Mouse (Mus musculus) neural tube, embryonic 12.5 days (tissue): ENCODE results near the gene Spsb1. TPM values are rescaled to one million over a fixed set of nuclear protein-coding genes. Genes with fewer than 3 reads are reported as not detected.

Experiments
- ATAC-seq: fragments of 200-750 bp; cut with Nextera tagmentation; 2 replicates; pipeline ENCODE4 v1.8.0; 2017; ENCODE audit warnings: low read depth, mild to moderate bottlenecking, moderate TSS enrichment, moderate library complexity; ENCODE audit not compliant: low FRiP score
- H3K27ac ChIP-seq: fragments of 300-500 bp; sonication (generic); 2 replicates; pipeline ENCODE4 v1.5.1; 2016
- H3K27me3 ChIP-seq: fragments of 300-500 bp; sonication (generic); replicated peaks from 2 replicates; pipeline ENCODE4 v1.6.1; 2016; ENCODE audit warnings: mild to moderate bottlenecking
- H3K36me3 ChIP-seq: fragments of 300-500 bp; sonication (generic); 2 replicates; pipeline ENCODE4 v1.6.1; 2016; ENCODE audit warnings: mild to moderate bottlenecking
- H3K4me1 ChIP-seq: fragments of 300-500 bp; sonication (generic); 2 replicates; pipeline ENCODE4 v1.6.1; 2016
- H3K4me2 ChIP-seq: fragments of 300-500 bp; sonication (generic); replicated peaks from 2 replicates; pipeline ENCODE4 v1.6.1; 2016; ENCODE audit warnings: mild to moderate bottlenecking
- H3K4me3 ChIP-seq: fragments of 300-500 bp; sonication (generic); 2 replicates; pipeline ENCODE4 v1.5.1; 2016
- H3K9ac ChIP-seq: fragments of 300-500 bp; sonication (generic); 2 replicates; pipeline ENCODE4 v1.6.1; 2016; ENCODE audit warnings: mild to moderate bottlenecking
- H3K9me3 ChIP-seq: fragments of 300-500 bp; sonication (generic); 2 replicates; pipeline ENCODE4 v1.6.1; 2016; ENCODE audit warnings: mild to moderate bottlenecking
- WGBS: fragments of 180-500 bp; shearing (Covaris S2); methylation state at CpG from one replicate; pipeline ENCODE4 v1.1.7; 2016; 5-methylcytosine and 5-hydroxymethylcytosine counted together
- polyA plus RNA-seq: library from polyadenylated mRNA; unstranded; fragments of >200 nt; fragmentation: Nextera tagmentation; extraction: Ambion mirVana; gene quantifications from 2 replicates; pipeline ENCODE4 v1.2.1, GENCODE M21; 2016

The Spsb1 gene
- polyA plus RNA-seq, 1 experiment from 2014 or later = 17.3 TPM

- 81% methylated on average over 8 of the region's 8 CpGs for WGBS
- no peaks in the 10 kb centered on the region for H3K9me3 ChIP-seq
- no peaks in the 10 kb centered on the region for H3K4me1 ChIP-seq
- H3K4me3 ChIP-seq = no peak overlapping the region
- H3K9ac ChIP-seq = no peak overlapping the region
- no peaks in the 10 kb centered on the region for H3K36me3 ChIP-seq
- no peak for ATAC-seq
- H3K4me2 ChIP-seq = no peak overlapping the region
- no peaks in the 10 kb centered on the region for H3K27me3 ChIP-seq
- no peak overlapping the region for H3K27ac ChIP-seq
Measured at GRCm38 (mm10) chr4:149964285-149964684, 9.4 kb upstream of the Spsb1 start.

- Histone ChIP-seq H3K9me3 (no peaks in the 10 kb centered on the region), H3K4me2 (no peak overlapping the region), H3K9ac (no peak overlapping the region), H3K4me3 (no peak overlapping the region), H3K36me3 (no peaks in the 10 kb centered on the region), H3K27me3 (peaks cover 15% of the 10 kb centered on the region), H3K27ac (no peak overlapping the region), H3K4me1 (no peaks in the 10 kb centered on the region)
- no peak for ATAC-seq
- 92% methylated on average over 7 of the region's 7 CpGs for WGBS
Measured at GRCm38 (mm10) chr4:149960391-149960790, 5.5 kb upstream of the Spsb1 start.

GRCm38 (mm10) chr4:149959816-149960215 is 5.0 kb upstream of the Spsb1 start:
- H3K4me2 ChIP-seq = no peak overlapping the region
- H3K4me1 ChIP-seq = no peaks in the 10 kb centered on the region
- 59% methylated on average over 10 of the region's 10 CpGs for WGBS
- H3K27ac ChIP-seq = no peak overlapping the region
- H3K27me3 ChIP-seq = peaks cover 15% of the 10 kb centered on the region
- H3K9me3 ChIP-seq = no peaks in the 10 kb centered on the region
- no peak overlapping the region for H3K9ac ChIP-seq
- ATAC-seq = no peak
- H3K36me3 ChIP-seq = no peaks in the 10 kb centered on the region
- no peak overlapping the region for H3K4me3 ChIP-seq

- WGBS = 7% methylated on average over 5 of the region's 5 CpGs
- no peak for ATAC-seq
- H3K27ac ChIP-seq = no peak overlapping the region
Measured at GRCm38 (mm10) chr4:149958566-149958965, 3.7 kb upstream of the Spsb1 start.

GRCm38 (mm10) chr4:149956048-149956447 is 1.2 kb upstream of the Spsb1 start:
- no peak overlapping the region for H3K27ac ChIP-seq
- 47% methylated on average over 13 of the region's 13 CpGs for WGBS
- H3K4me3 ChIP-seq = no peak overlapping the region
- H3K36me3 ChIP-seq = no peaks in the 10 kb centered on the region
- H3K9ac ChIP-seq = no peak overlapping the region
- peaks cover 24% of the 10 kb centered on the region for H3K4me1 ChIP-seq
- no peak overlapping the region for H3K4me2 ChIP-seq
- no peaks in the 10 kb centered on the region for H3K9me3 ChIP-seq
- H3K27me3 ChIP-seq = peaks cover 15% of the 10 kb centered on the region
- no peak for ATAC-seq

More at GRCm38 (mm10) chr4:149958566-149958965, 3.7 kb upstream of the Spsb1 start:
- no peaks in the 10 kb centered on the region for H3K9me3 ChIP-seq
- H3K4me2 ChIP-seq = no peak overlapping the region
- peaks cover 15% of the 10 kb centered on the region for H3K27me3 ChIP-seq
- peaks cover 8% of the 10 kb centered on the region for H3K4me1 ChIP-seq
- no peak overlapping the region for H3K9ac ChIP-seq
- H3K36me3 ChIP-seq = no peaks in the 10 kb centered on the region
- no peak overlapping the region for H3K4me3 ChIP-seq

- Histone ChIP-seq H3K4me2 (peak overlapping the region; percentile 98), H3K4me1 (peaks cover 24% of the 10 kb centered on the region), H3K27me3 (peaks cover 15% of the 10 kb centered on the region), H3K4me3 (no peak overlapping the region), H3K36me3 (no peaks in the 10 kb centered on the region), H3K9ac (no peak overlapping the region; the same call in 1 of the 2 replicates), H3K27ac (no peak overlapping the region), H3K9me3 (no peaks in the 10 kb centered on the region)
- WGBS = 16% methylated on average over 15 of the region's 15 CpGs
- no peak for ATAC-seq
Measured at GRCm38 (mm10) chr4:149955631-149956030, 788 bp upstream of the Spsb1 start.

- ATAC-seq = 0 out of 2 replicates have a peak, but pooled peaks have one; percentile 5
- 6% methylated on average over 32 of the region's 32 CpGs for WGBS
- Histone ChIP-seq H3K4me2 (peak overlapping the region; percentile 98), H3K9me3 (no peaks in the 10 kb centered on the region), H3K9ac (peak overlapping the region; percentile 89), H3K27me3 (peaks cover 15% of the 10 kb centered on the region), H3K4me3 (peak overlapping the region; percentile 72), H3K4me1 (peaks cover 38% of the 10 kb centered on the region), H3K27ac (no peak overlapping the region), H3K36me3 (no peaks in the 10 kb centered on the region)
Measured at GRCm38 (mm10) chr4:149953621-149954481, 992 bp downstream of the Spsb1 start.

GRCm38 (mm10) chr4:149952201-149952600 is 2.6 kb downstream of the Spsb1 start:
- no peak overlapping the region for H3K27ac ChIP-seq
- no peaks in the 10 kb centered on the region for H3K9me3 ChIP-seq
- H3K27me3 ChIP-seq = peaks cover 12% of the 10 kb centered on the region
- peak overlapping the region; percentile 98; the same call in 1 of the 2 replicates for H3K4me2 ChIP-seq
- peaks cover 44% of the 10 kb centered on the region for H3K4me1 ChIP-seq
- no peak overlapping the region for H3K4me3 ChIP-seq
- no peak for ATAC-seq
- WGBS = 78% methylated on average over 9 of the region's 9 CpGs
- no peaks in the 10 kb centered on the region for H3K36me3 ChIP-seq
- H3K9ac ChIP-seq = no peak overlapping the region

- no peak for ATAC-seq
- WGBS = 91% methylated on average over 13 of the region's 13 CpGs
- no peaks in the 10 kb centered on the region for H3K36me3 ChIP-seq
- peaks cover 54% of the 10 kb centered on the region for H3K4me1 ChIP-seq
- H3K9ac ChIP-seq = no peak overlapping the region
- H3K9me3 ChIP-seq = no peaks in the 10 kb centered on the region
- no peak overlapping the region for H3K4me2 ChIP-seq
- no peak overlapping the region for H3K27ac ChIP-seq
- H3K27me3 ChIP-seq = peaks cover 4% of the 10 kb centered on the region
- H3K4me3 ChIP-seq = no peak overlapping the region
Measured at GRCm38 (mm10) chr4:149951201-149951600, 3.6 kb downstream of the Spsb1 start.

- Histone ChIP-seq H3K36me3 (no peaks in the 10 kb centered on the region), H3K4me1 (peaks cover 69% of the 10 kb centered on the region), H3K9me3 (no peaks in the 10 kb centered on the region), H3K9ac (no peak overlapping the region), H3K27me3 (no peaks in the 10 kb centered on the region), H3K27ac (no peak overlapping the region), H3K4me2 (0 out of 2 replicates have a peak overlapping the region, but pooled peaks have one; percentile 1), H3K4me3 (no peak overlapping the region)
- 53% methylated on average over 13 of the region's 13 CpGs for WGBS
- no peak for ATAC-seq
Measured at GRCm38 (mm10) chr4:149949691-149950090, 5.2 kb downstream of the Spsb1 start.

GRCm38 (mm10) chr4:149948119-149948518 is 6.7 kb downstream of the Spsb1 start:
- Histone ChIP-seq H3K27me3 (no peaks in the 10 kb centered on the region), H3K36me3 (no peaks in the 10 kb centered on the region), H3K9ac (no peak overlapping the region), H3K27ac (no peak overlapping the region), H3K9me3 (no peaks in the 10 kb centered on the region), H3K4me2 (no peak overlapping the region), H3K4me1 (peaks cover 72% of the 10 kb centered on the region), H3K4me3 (no peak overlapping the region)
- 86% methylated on average over 5 of the region's 5 CpGs for WGBS
- no peak for ATAC-seq

GRCm38 (mm10) chr4:149947396-149947795 is 7.4 kb downstream of the Spsb1 start:
- no peak for ATAC-seq
- H3K27ac ChIP-seq = no peak overlapping the region
- H3K9me3 ChIP-seq = no peaks in the 10 kb centered on the region
- H3K4me2 ChIP-seq = 0 out of 2 replicates have a peak overlapping the region, but pooled peaks have one; percentile 9
- H3K27me3 ChIP-seq = no peaks in the 10 kb centered on the region
- H3K4me3 ChIP-seq = no peak overlapping the region
- H3K9ac ChIP-seq = no peak overlapping the region
- H3K36me3 ChIP-seq = no peaks in the 10 kb centered on the region
- WGBS = 78% methylated on average over 5 of the region's 5 CpGs
- H3K4me1 ChIP-seq = peaks cover 72% of the 10 kb centered on the region
